Mouse (Mus musculus) urinary bladder, postnatal 36 days (tissue): ENCODE measurements at regions not wholly inside any gene's neighbourhood (a gene's known extent, or its start where the extent isn't known, plus 50 kb on each side); places are given as distances from the start of the nearest gene placed in this dataset.

Experiments used
- DNase-seq, 2 experiments: peaks; one replicate each; pipeline ENCODE4 v3.0.0; 2022; ENCODE audit warnings: low spot score in 2 of 2, mixed read lengths in 1 of 2

DNA sequence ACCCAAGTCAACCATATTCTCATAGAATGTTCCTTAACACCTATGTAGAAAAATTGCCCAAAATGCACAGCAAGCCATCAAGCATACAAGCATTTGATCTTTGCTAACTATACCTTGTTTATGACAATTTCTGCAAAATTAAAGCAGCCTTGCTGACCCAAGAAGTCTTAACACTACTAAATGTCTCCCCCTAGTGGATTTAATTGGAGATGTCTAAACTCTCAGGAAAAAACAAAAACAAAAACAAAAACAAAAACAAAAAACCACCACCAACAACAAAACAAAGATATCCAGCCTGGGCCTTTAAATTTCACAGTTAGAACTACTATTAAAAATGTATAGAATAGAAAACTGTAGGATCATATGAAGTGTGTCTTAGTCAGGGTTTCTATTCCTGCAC, 69.8 kb upstream of the Nudt7 start:
- DNase-seq = no peak

GRCm38 (mm10) chr8:114072330-114072729, 61.0 kb upstream of the Nudt7 start:
- DNase-seq = no peak

DNA sequence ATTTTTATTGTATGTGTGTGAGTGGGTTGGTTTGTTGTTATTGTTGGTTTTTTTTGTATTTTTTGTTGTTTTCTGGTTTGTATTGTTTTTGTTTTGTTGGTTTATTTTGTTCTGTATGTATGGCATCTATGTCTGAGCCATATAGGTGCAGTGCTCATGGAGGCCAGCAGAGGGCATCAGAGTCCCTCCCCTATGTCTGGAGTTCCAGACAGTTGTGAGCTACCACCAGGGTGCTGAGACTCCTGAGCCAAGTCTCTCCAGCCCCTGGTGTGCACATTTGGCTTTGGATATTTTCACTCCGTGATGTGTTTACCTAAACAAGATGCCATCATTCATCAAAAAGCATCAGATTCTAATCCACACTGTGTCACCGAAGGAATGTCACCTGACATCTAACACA, 59.2 kb upstream of the Nudt7 start:
- peak in 1 of 2 experiments; percentile 3 for DNase-seq

DNA sequence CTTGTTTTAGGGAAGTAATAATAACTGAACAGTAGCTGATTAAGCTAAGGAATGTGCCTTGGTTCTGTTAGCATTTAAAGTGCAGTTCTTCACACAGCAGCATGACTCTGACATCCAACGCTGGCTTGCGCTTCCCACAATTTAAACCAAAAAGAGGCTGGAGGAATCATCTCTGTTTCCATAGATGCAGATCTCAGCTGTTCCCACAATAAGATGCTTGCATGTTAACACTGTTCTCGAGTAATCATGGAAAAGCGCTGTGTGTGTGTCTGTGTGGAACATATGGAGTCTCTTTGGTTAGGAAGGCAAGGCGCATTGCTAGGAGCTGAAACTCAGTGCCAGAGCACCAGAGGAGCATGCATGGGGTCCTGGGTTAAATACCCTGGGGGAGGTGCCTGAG, 56.7 kb upstream of the Nudt7 start:
- DNase-seq = no peak

DNA sequence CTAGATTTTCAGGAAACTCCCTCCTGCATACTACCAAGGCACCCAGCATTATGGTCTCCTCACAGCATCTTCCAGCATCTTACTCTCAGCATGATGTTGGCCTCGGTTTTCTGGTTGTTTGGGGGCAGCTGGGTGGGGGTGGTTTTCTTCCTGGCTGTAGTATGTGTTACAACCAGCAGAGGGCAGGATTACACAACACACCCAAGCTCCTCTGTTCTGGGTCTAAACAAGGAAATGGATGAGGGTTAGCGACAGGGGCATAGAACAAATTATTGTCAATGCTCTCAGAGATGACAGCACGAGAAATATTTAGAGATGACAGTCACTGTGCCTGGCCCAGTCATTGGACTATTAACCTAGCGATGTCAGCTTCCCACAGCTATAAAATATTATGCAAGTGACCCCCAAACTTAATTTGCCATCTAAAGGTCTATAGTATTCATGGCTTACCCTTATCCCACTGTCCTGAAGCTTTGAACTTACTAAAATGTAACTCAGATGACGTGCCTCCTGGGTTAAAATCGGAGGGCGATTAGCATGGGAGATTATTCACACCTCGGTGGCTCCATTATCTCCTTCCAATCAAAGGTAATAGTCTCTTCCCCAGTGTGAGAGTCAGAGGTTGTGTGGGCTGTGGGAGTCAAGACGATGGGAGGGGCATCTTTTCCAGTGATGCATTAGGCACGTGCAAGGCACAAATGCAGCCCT, 52.2 kb upstream of the Nudt7 start:
- peak; percentile 5 to 17 for DNase-seq

- DNase-seq = no peak
Measured at GRCm38 (mm10) chr8:114081757-114082059, 51.6 kb upstream of the Nudt7 start.
